Mouse (Mus musculus) megakaryocyte, embryonic 14.5 days (primary cell): Measurements from ENCODE around the gene Foxl2. TPM values are rescaled to one million over a fixed set of nuclear protein-coding genes. Genes with fewer than 3 reads are reported as not detected.

Source experiments
- H3K27me3 ChIP-seq: replicated peaks from 2 replicates; pipeline ENCODE3; 2012; ENCODE audit warnings: inconsistent platforms
- H3K36me3 ChIP-seq: replicated peaks from 2 replicates; pipeline ENCODE3; 2012; ENCODE audit warnings: low read length, inconsistent platforms, mixed read lengths
- H3K4me1 ChIP-seq: 2 replicates; pipeline ENCODE4 v1.6.1; 2012; ENCODE audit warnings: inconsistent platforms
- H3K4me3 ChIP-seq: replicated peaks from 2 replicates; pipeline ENCODE3; 2012; ENCODE audit warnings: moderate library complexity, mild to moderate bottlenecking, inconsistent platforms
- H3K9me3 ChIP-seq: 2 replicates; pipeline ENCODE4 v1.6.1; 2012; ENCODE audit warnings: inconsistent platforms
- FLI1 ChIP-seq: IDR thresholded peaks from 2 replicates; pipeline ENCODE4 v1.6.1; 2012; ENCODE audit warnings: low read length, inconsistent platforms, mixed read lengths
- GATA1 ChIP-seq: IDR thresholded peaks from 3 replicates; pipeline ENCODE4 v1.6.1; 2012; ENCODE audit warnings: mixed read lengths, low read length, inconsistent platforms, borderline replicate concordance
- polyA plus RNA-seq: library from polyadenylated mRNA; stranded (reverse); fragments of >175 nt; gene quantifications from 2 replicates; pipeline ENCODE4 v1.2.3, GENCODE M21; 2012; ENCODE audit warnings: low replicate concordance; ENCODE audit not compliant: insufficient read depth

The Foxl2 gene
- polyA plus RNA-seq, 1 experiment = not detected

- peaks cover 95% of the 10 kb centered on the region for H3K27me3 ChIP-seq
- TF ChIP-seq GATA1 (no peak), FLI1 (no peak)
Measured at GRCm38 (mm10) chr9:98961591-98962477, 6.7 kb downstream of the Foxl2 start.

GRCm38 (mm10) chr9:98962478-98963142 is 7.5 kb downstream of the Foxl2 start:
- no peaks in the 10 kb centered on the region for H3K36me3 ChIP-seq
- peaks cover 23% of the 10 kb centered on the region for H3K4me1 ChIP-seq
- peaks cover 95% of the 10 kb centered on the region for H3K27me3 ChIP-seq
- H3K9me3 ChIP-seq = peaks cover 8% of the 10 kb centered on the region; the same call in 1 of the 2 replicates
- TF ChIP-seq FLI1 = no peak
- TF ChIP-seq GATA1 = no peak
- H3K4me3 ChIP-seq = peak overlapping the region; percentile 62

More at GRCm38 (mm10) chr9:98961591-98962477, 6.7 kb downstream of the Foxl2 start:
- Histone ChIP-seq H3K9me3 (peaks cover 8% of the 10 kb centered on the region; the same call in 1 of the 2 replicates), H3K36me3 (no peaks in the 10 kb centered on the region), H3K4me1 (peaks cover 28% of the 10 kb centered on the region), H3K4me3 (no peak overlapping the region)

GRCm38 (mm10) chr9:98963661-98964060 is 8.6 kb downstream of the Foxl2 start:
- peaks cover 23% of the 10 kb centered on the region for H3K4me1 ChIP-seq
- no peak overlapping the region for H3K4me3 ChIP-seq
- peaks cover 84% of the 10 kb centered on the region for H3K27me3 ChIP-seq
- peaks cover 8% of the 10 kb centered on the region; the same call in 1 of the 2 replicates for H3K9me3 ChIP-seq
- TF ChIP-seq GATA1 (no peak), FLI1 (no peak)
- H3K36me3 ChIP-seq = no peaks in the 10 kb centered on the region

GRCm38 (mm10) chr9:98965084-98965483 is 10.0 kb downstream of the Foxl2 start:
- H3K36me3 ChIP-seq = no peaks in the 10 kb centered on the region
- peaks cover 10% of the 10 kb centered on the region for H3K9me3 ChIP-seq
- H3K4me1 ChIP-seq = peaks cover 23% of the 10 kb centered on the region
- TF ChIP-seq FLI1 (no peak), GATA1 (no peak)
- H3K27me3 ChIP-seq = peaks cover 82% of the 10 kb centered on the region
- H3K4me3 ChIP-seq = no peak overlapping the region

GRCm38 (mm10) chr9:98973101-98973521 is 18.0 kb downstream of the Foxl2 start:
- TF ChIP-seq GATA1 (no peak), FLI1 (no peak)
- peaks cover 24% of the 10 kb centered on the region for H3K9me3 ChIP-seq
- no peaks in the 10 kb centered on the region for H3K36me3 ChIP-seq
- H3K27me3 ChIP-seq = peaks cover 86% of the 10 kb centered on the region
- peaks cover 18% of the 10 kb centered on the region for H3K4me1 ChIP-seq
- peak overlapping the region; percentile 88 for H3K4me3 ChIP-seq

GRCm38 (mm10) chr9:98973561-98973960 is 18.5 kb downstream of the Foxl2 start:
- peaks cover 18% of the 10 kb centered on the region for H3K4me1 ChIP-seq
- H3K4me3 ChIP-seq = peak overlapping the region; percentile 88
- H3K27me3 ChIP-seq = peaks cover 86% of the 10 kb centered on the region
- H3K9me3 ChIP-seq = peaks cover 24% of the 10 kb centered on the region
- no peaks in the 10 kb centered on the region for H3K36me3 ChIP-seq
- TF ChIP-seq GATA1 = no peak
- no peak for TF ChIP-seq FLI1

GRCm38 (mm10) chr9:98974898-98975297 is 19.8 kb downstream of the Foxl2 start:
- peaks cover 85% of the 10 kb centered on the region for H3K27me3 ChIP-seq
- H3K36me3 ChIP-seq = no peaks in the 10 kb centered on the region
- H3K4me1 ChIP-seq = peaks cover 28% of the 10 kb centered on the region
- peaks cover 20% of the 10 kb centered on the region for H3K9me3 ChIP-seq
- TF ChIP-seq FLI1 = no peak
- no peak for TF ChIP-seq GATA1
- no peak overlapping the region for H3K4me3 ChIP-seq

GRCm38 (mm10) chr9:98976081-98976480 is 21.0 kb downstream of the Foxl2 start:
- Histone ChIP-seq H3K4me3 (no peak overlapping the region), H3K27me3 (peaks cover 79% of the 10 kb centered on the region), H3K36me3 (no peaks in the 10 kb centered on the region), H3K4me1 (peaks cover 30% of the 10 kb centered on the region), H3K9me3 (peaks cover 9% of the 10 kb centered on the region)
- no peak for TF ChIP-seq FLI1
- TF ChIP-seq GATA1 = no peak

GRCm38 (mm10) chr9:98976520-98976919 is 21.4 kb downstream of the Foxl2 start:
- H3K4me1 ChIP-seq = peaks cover 30% of the 10 kb centered on the region
- peaks cover 77% of the 10 kb centered on the region for H3K27me3 ChIP-seq
- TF ChIP-seq FLI1 = no peak
- no peak for TF ChIP-seq GATA1
- H3K4me3 ChIP-seq = peak overlapping the region; percentile 11
- H3K36me3 ChIP-seq = no peaks in the 10 kb centered on the region
- H3K9me3 ChIP-seq = peaks cover 5% of the 10 kb centered on the region
